Mouse (Mus musculus) forelimb bud, embryonic 11.5 days (tissue): Measurements from ENCODE around the gene Ffar2.
A peak's percentile ranks its signal among the peaks of the same experiment; 100 is the strongest.
"Not testable (repeated sequence)": the region's sequence is repeated elsewhere in the genome, so short reads cannot be mapped to it uniquely, and the experiment has no call there.

ENCODE experiments used
- DNase-seq: peaks from one replicate; pipeline ENCODE4 v3.0.0-alpha.2; 2012; ENCODE audit warnings: low read depth, low spot score

Ffar2 gene

GRCm38 (mm10) chr7:30823675-30824074 lies at the start of gene Ffar2:
TSS of gene Ffar2 (minus strand) at chr7:30823775.
- no peak for DNase-seq

GRCm38 (mm10) chr7:30873083-30873482 lies 49.5 kb upstream of the Ffar2 start:
- peak; percentile 66 for DNase-seq

- no peak for DNase-seq
These were observed 39.8 kb upstream of the Ffar2 start for GRCm38 (mm10) chr7:30863386-30863785.

GRCm38 (mm10) chr7:30861464-30861863 lies 37.9 kb upstream of the Ffar2 start, which contains the start of gene Ffar1:
TSS of gene Ffar1 (minus strand) at chr7:30861564.
- DNase-seq: no peak

GRCm38 (mm10) chr7:30859635-30860402 lies 36.2 kb upstream of the Ffar2 start:
- DNase-seq: peak; percentile 67

GRCm38 (mm10) chr7:30859290-30859634 lies 35.7 kb upstream of the Ffar2 start:
- peak; percentile 74 for DNase-seq

GRCm38 (mm10) chr7:30857746-30858145 lies 34.2 kb upstream of the Ffar2 start:
- DNase-seq: no peak

- no peak for DNase-seq
These were observed 32.5 kb upstream of the Ffar2 start, which contains the start of gene Ffar3 for GRCm38 (mm10) chr7:30856078-30856477. TSS of gene Ffar3 (minus strand) at chr7:30856178.

GRCm38 (mm10) chr7:30851421-30851820 lies 27.8 kb upstream of the Ffar2 start:
- no peak for DNase-seq

GRCm38 (mm10) chr7:30847934-30848333 lies 24.4 kb upstream of the Ffar2 start:
- no peak for DNase-seq

- no peak for DNase-seq
These were observed 23.8 kb upstream of the Ffar2 start for GRCm38 (mm10) chr7:30847386-30847785.

GRCm38 (mm10) chr7:30846505-30847053 lies 23.0 kb upstream of the Ffar2 start:
- DNase-seq: no peak

- DNase-seq: no peak
These were observed 21.2 kb upstream of the Ffar2 start for GRCm38 (mm10) chr7:30844676-30845297.

- DNase-seq: no peak
These were observed 18.5 kb upstream of the Ffar2 start for GRCm38 (mm10) chr7:30842092-30842491.

- no peak for DNase-seq
These were observed 17.8 kb upstream of the Ffar2 start for GRCm38 (mm10) chr7:30841379-30841778.

GRCm38 (mm10) chr7:30840306-30840705 lies 16.7 kb upstream of the Ffar2 start:
- no peak for DNase-seq

GRCm38 (mm10) chr7:30837277-30837676 lies 13.7 kb upstream of the Ffar2 start:
- no peak for DNase-seq

GRCm38 (mm10) chr7:30832684-30833083 lies 9.1 kb upstream of the Ffar2 start:
- not testable (repeated sequence) for DNase-seq

- no peak for DNase-seq
These were observed 8.7 kb upstream of the Ffar2 start for GRCm38 (mm10) chr7:30832261-30832660.

- DNase-seq: no peak
These were observed 5.9 kb upstream of the Ffar2 start for GRCm38 (mm10) chr7:30829428-30829827.

- DNase-seq: not testable (repeated sequence)
These were observed 5.3 kb upstream of the Ffar2 start for GRCm38 (mm10) chr7:30828871-30829270.

- DNase-seq: no peak
These were observed 3.1 kb upstream of the Ffar2 start for GRCm38 (mm10) chr7:30826660-30827059.

GRCm38 (mm10) chr7:30824306-30824705 lies 731 bp upstream of the Ffar2 start:
- DNase-seq: no peak
